Mouse (Mus musculus) layer of hippocampus, adult 2 months (tissue): ENCODE results near the gene Fgd2. TPM values are rescaled to one million over a fixed set of nuclear protein-coding genes. Genes with fewer than 3 reads are reported as not detected.

Experiments used
- DNase-seq, 2 experiments: peaks; one replicate each; pipeline ENCODE4 v3.0.0; 2022; ENCODE audit warnings: low spot score in 2 of 2
- H3K27ac ChIP-seq: fragments of 200-600 bp; 2 replicates; pipeline ENCODE4 v1.8.1; 2022
- H3K4me3 ChIP-seq: fragments of 200-600 bp; 2 replicates; pipeline ENCODE4 v1.8.1; 2022; ENCODE audit warnings: mild to moderate bottlenecking
- CTCF ChIP-seq: fragments of 200-600 bp; conservative IDR thresholded peaks from 2 replicates; pipeline ENCODE4 v1.8.1; 2022; ENCODE audit warnings: antibody characterized with exemption, mild to moderate bottlenecking, moderate library complexity
- total RNA-seq, 2 experiments: library from RNA; stranded (reverse); gene quantifications; 2 replicates each; pipeline ENCODE4 v1.2.3; 2021

The Fgd2 gene
- total RNA-seq, 2 experiments from 2014 or later: 3.8 to 4.4 TPM

- Histone ChIP-seq H3K27ac (peak overlapping the region; percentile 91), H3K4me3 (peak overlapping the region; percentile 11; the same call in 1 of the 2 replicates)
- no peak for DNase-seq
- TF ChIP-seq CTCF: no peak
Measured at GRCm38 (mm10) chr17:29355841-29356478, 4.8 kb upstream of the Fgd2 start.

GRCm38 (mm10) chr17:29356479-29356856, 4.2 kb upstream of the Fgd2 start:
- peak in 1 of 2 experiments; percentile 45 for DNase-seq
- no peak for TF ChIP-seq CTCF
- peak overlapping the region; percentile 13; the same call in 1 of the 2 replicates for H3K4me3 ChIP-seq
- H3K27ac ChIP-seq: peak overlapping the region; percentile 91

GRCm38 (mm10) chr17:29356882-29357281, 3.8 kb upstream of the Fgd2 start:
- DNase-seq: no peak
- Histone ChIP-seq H3K27ac (peak overlapping the region; percentile 91), H3K4me3 (peak overlapping the region; percentile 13; the same call in 1 of the 2 replicates)
- TF ChIP-seq CTCF: no peak

- no peak for TF ChIP-seq CTCF
- no peak for DNase-seq
- peak overlapping the region; percentile 18; the same call in 1 of the 2 replicates for H3K27ac ChIP-seq
- no peak overlapping the region for H3K4me3 ChIP-seq
Measured at GRCm38 (mm10) chr17:29358928-29359327, 1.8 kb upstream of the Fgd2 start.

- no peak overlapping the region for H3K4me3 ChIP-seq
- no peak for DNase-seq
- no peak for TF ChIP-seq CTCF
- H3K27ac ChIP-seq: no peak overlapping the region
Measured at GRCm38 (mm10) chr17:29361982-29362691, 1.4 kb downstream of the Fgd2 start.

- no peak overlapping the region for H3K27ac ChIP-seq
- H3K4me3 ChIP-seq: no peak overlapping the region
- no peak for DNase-seq
- no peak for TF ChIP-seq CTCF
Measured at GRCm38 (mm10) chr17:29363109-29363508, 2.4 kb downstream of the Fgd2 start.

GRCm38 (mm10) chr17:29365105-29365621, 4.4 kb downstream of the Fgd2 start:
- Histone ChIP-seq H3K4me3 (no peak overlapping the region), H3K27ac (no peak overlapping the region)
- TF ChIP-seq CTCF: no peak
- DNase-seq: no peak

GRCm38 (mm10) chr17:29368726-29369125, 8.0 kb downstream of the Fgd2 start:
- Histone ChIP-seq H3K27ac (no peak overlapping the region), H3K4me3 (no peak overlapping the region)
- TF ChIP-seq CTCF: no peak
- no peak for DNase-seq

GRCm38 (mm10) chr17:29370984-29371723, 10.4 kb downstream of the Fgd2 start:
- Histone ChIP-seq H3K27ac (no peak overlapping the region), H3K4me3 (no peak overlapping the region)
- TF ChIP-seq CTCF: peak; percentile 96
- DNase-seq: peak; percentile 90 to 97

GRCm38 (mm10) chr17:29375871-29376270, 15.2 kb downstream of the Fgd2 start:
- no peak overlapping the region for H3K4me3 ChIP-seq
- TF ChIP-seq CTCF: no peak
- DNase-seq: no peak

GRCm38 (mm10) chr17:29378056-29378455, 17.3 kb downstream of the Fgd2 start:
- DNase-seq: no peak
- Histone ChIP-seq H3K27ac (no peak overlapping the region), H3K4me3 (no peak overlapping the region)
- TF ChIP-seq CTCF: no peak

More at GRCm38 (mm10) chr17:29375871-29376270, 15.2 kb downstream of the Fgd2 start:
- H3K27ac ChIP-seq: no peak overlapping the region

- Histone ChIP-seq H3K27ac (no peak overlapping the region), H3K4me3 (no peak overlapping the region)
- TF ChIP-seq CTCF: no peak
- DNase-seq: no peak
Measured at GRCm38 (mm10) chr17:29380241-29380640, 19.5 kb downstream of the Fgd2 start.

GRCm38 (mm10) chr17:29381472-29381871, 20.8 kb downstream of the Fgd2 start:
- Histone ChIP-seq H3K27ac (no peak overlapping the region), H3K4me3 (no peak overlapping the region)
- TF ChIP-seq CTCF: peak; percentile 82
- peak in 1 of 2 experiments; percentile 62 for DNase-seq
